Mouse (Mus musculus) v-Abl transformed pro-B cells (cell line): ENCODE results near the gene Fam69a.
"Not testable (repeated sequence)": the region's sequence is repeated elsewhere in the genome, so short reads cannot be mapped to it uniquely, and the experiment has no call there.

Source experiments
- in situ Hi-C, 2 experiments: fragments of 400-800 bp; cut with MboI; formaldehyde crosslinking; loops; one replicate each; pipeline ENCODE4 v1.15.1; 2025; ENCODE audit not compliant: unreplicated experiment in 2 of 2

Gene Fam69a

GRCm38 (mm10) chr5:107959624-107960300, 27.1 kb downstream of the Fam69a start:
- in situ Hi-C loops: no loop called here

- in situ Hi-C loops: no loop called here
Observed at GRCm38 (mm10) chr5:107950643-107951042, 36.2 kb downstream of the Fam69a start.

GRCm38 (mm10) chr5:107949607-107950006, 37.3 kb downstream of the Fam69a start:
- in situ Hi-C loops: no loop called here

GRCm38 (mm10) chr5:107948899-107949298, 38.0 kb downstream of the Fam69a start:
- in situ Hi-C loops: no loop called here

- in situ Hi-C loops: no loop called here
Observed at GRCm38 (mm10) chr5:107947548-107947947, 39.3 kb downstream of the Fam69a start.

GRCm38 (mm10) chr5:107946475-107946874, 40.4 kb downstream of the Fam69a start:
- in situ Hi-C loops: no loop called here

- in situ Hi-C loops: no loop called here
Observed at GRCm38 (mm10) chr5:107943526-107943925, 43.4 kb downstream of the Fam69a start.

GRCm38 (mm10) chr5:107942941-107943340, 43.9 kb downstream of the Fam69a start:
- in situ Hi-C loops: no loop called here

GRCm38 (mm10) chr5:107941222-107941621, 45.7 kb downstream of the Fam69a start:
- in situ Hi-C loops: no loop called here

- in situ Hi-C loops: no loop called here
Observed at GRCm38 (mm10) chr5:107939701-107940100, 47.2 kb downstream of the Fam69a start.

- in situ Hi-C loops: no loop called here
Observed at GRCm38 (mm10) chr5:107938886-107939285, 48.0 kb downstream of the Fam69a start.

GRCm38 (mm10) chr5:107938483-107938882, 48.4 kb downstream of the Fam69a start:
- in situ Hi-C loops: not testable (repeated sequence)

GRCm38 (mm10) chr5:107936625-107937389, 50.1 kb downstream of the Fam69a start:
- in situ Hi-C loops: no loop called here

- in situ Hi-C loops: no loop called here
Observed at GRCm38 (mm10) chr5:107934770-107935543, 51.9 kb downstream of the Fam69a start.

GRCm38 (mm10) chr5:107933202-107933974, 53.5 kb downstream of the Fam69a start:
- in situ Hi-C loops: no loop called here

- in situ Hi-C loops: no loop called here
Observed at GRCm38 (mm10) chr5:107932556-107932955, 54.3 kb downstream of the Fam69a start.

GRCm38 (mm10) chr5:107926550-107927249, 60.2 kb downstream of the Fam69a start:
- in situ Hi-C loops: no loop called here

- in situ Hi-C loops: loop anchor here (5.0 to 25.0 kb wide), 3 partner anchors 83 to 538 kb away; partner anchors contain the start of gene Pcgf3 (in 1 of the 2)
Observed at GRCm38 (mm10) chr5:107924564-107924963, 62.3 kb downstream of the Fam69a start.

GRCm38 (mm10) chr5:107922836-107923235, 64.0 kb downstream of the Fam69a start:
- in situ Hi-C loops: loop anchor here (5.0 to 25.0 kb wide), 3 partner anchors 84 to 539 kb away; partner anchors contain the start of gene Pcgf3 (in 1 of the 2)
